Mouse (Mus musculus) hindlimb bud, embryonic 11.5 days (tissue): ENCODE data around the gene Lnx2.

Source experiments
- DNase-seq: peaks from one replicate; pipeline ENCODE4 v3.0.0-alpha.2; 2012; ENCODE audit warnings: low read depth, low spot score; ENCODE audit errors: extremely low spot score

Gene Lnx2

GRCm38 (mm10) chr5:147053071-147053470 lies 23.3 kb downstream of the Lnx2 start:
- DNase-seq = no peak

GRCm38 (mm10) chr5:147052309-147052558 lies 24.2 kb downstream of the Lnx2 start:
- no peak for DNase-seq

- no peak for DNase-seq
Measured at GRCm38 (mm10) chr5:147051500-147052308, 24.7 kb downstream of the Lnx2 start.

GRCm38 (mm10) chr5:147050816-147051499 lies 25.4 kb downstream of the Lnx2 start:
- no peak for DNase-seq

- no peak for DNase-seq
Measured at GRCm38 (mm10) chr5:147049544-147050209, 26.7 kb downstream of the Lnx2 start.

- DNase-seq = no peak
Measured at GRCm38 (mm10) chr5:147045929-147046328, 30.5 kb downstream of the Lnx2 start.

- DNase-seq = no peak
Measured at GRCm38 (mm10) chr5:147045311-147045710, 31.1 kb downstream of the Lnx2 start.

- DNase-seq = no peak
Measured at GRCm38 (mm10) chr5:147043240-147043844, 33.0 kb downstream of the Lnx2 start.

- DNase-seq = no peak
Measured at GRCm38 (mm10) chr5:147041965-147042937, 34.1 kb downstream of the Lnx2 start.

GRCm38 (mm10) chr5:147039394-147039793 lies 37.0 kb downstream of the Lnx2 start:
- no peak for DNase-seq

- DNase-seq = no peak
Measured at GRCm38 (mm10) chr5:147037601-147038000, 38.8 kb downstream of the Lnx2 start.

GRCm38 (mm10) chr5:147036661-147037060 lies 39.7 kb downstream of the Lnx2 start:
- no peak for DNase-seq

GRCm38 (mm10) chr5:147036028-147036427 lies 40.4 kb downstream of the Lnx2 start:
- DNase-seq = no peak

GRCm38 (mm10) chr5:147035301-147035700 lies 41.1 kb downstream of the Lnx2 start:
- DNase-seq = no peak

GRCm38 (mm10) chr5:147034283-147034682 lies 42.1 kb downstream of the Lnx2 start:
- no peak for DNase-seq

GRCm38 (mm10) chr5:147033155-147033554 lies 43.2 kb downstream of the Lnx2 start:
- DNase-seq = no peak

GRCm38 (mm10) chr5:147031281-147031680 lies 45.1 kb downstream of the Lnx2 start:
- DNase-seq = no peak

GRCm38 (mm10) chr5:147024331-147025034 lies 51.9 kb downstream of the Lnx2 start:
- no peak for DNase-seq

- no peak for DNase-seq
Measured at GRCm38 (mm10) chr5:147023245-147023970, 53.0 kb downstream of the Lnx2 start.
